Mouse (Mus musculus): Measurements from ENCODE around the gene Sgk1.

DNA sequence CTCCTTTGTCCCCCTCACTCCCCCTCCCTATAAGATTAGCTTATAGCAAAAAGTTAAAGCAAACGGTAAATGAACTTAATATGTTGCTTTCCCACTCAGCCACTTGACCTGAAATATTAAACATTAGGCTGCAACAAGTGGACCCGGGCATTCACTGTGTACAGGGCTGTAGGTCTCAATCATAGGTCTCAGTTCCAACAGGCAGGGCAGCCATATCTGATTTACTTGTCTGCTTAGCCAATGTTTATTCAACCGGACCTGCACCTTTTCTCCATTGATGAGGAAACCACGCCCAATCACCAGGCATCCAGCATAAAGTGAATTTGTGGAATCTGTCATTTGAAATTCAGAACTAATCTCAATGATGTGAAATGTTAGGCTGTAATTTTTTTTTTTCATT is 10.1 kb downstream of the Sgk1 start:
- TF ChIP-seq CTCF (IDR thresholded peaks at IDR 0.05; ENCODE audit: extremely low read depth, insufficient read depth, low read length) (no peak), POLR2A (IDR thresholded peaks at IDR 0.05; ENCODE audit: extremely low read depth, insufficient read depth, low read length) (no peak)

All from cortical plate, adult 2 months (tissue).